Mouse (Mus musculus) neural tube, embryonic 13.5 days (tissue): ENCODE data around the gene Ptprf. TPM values are rescaled to one million over a fixed set of nuclear protein-coding genes. Genes with fewer than 3 reads are reported as not detected.

Source experiments
- ATAC-seq: fragments of 200-750 bp; cut with Nextera tagmentation; 2 replicates; pipeline ENCODE4 v1.8.0; 2017; ENCODE audit warnings: low read depth, mild to moderate bottlenecking, moderate TSS enrichment, moderate library complexity
- H3K27ac ChIP-seq: fragments of 300-500 bp; sonication (generic); replicated peaks from 2 replicates; pipeline ENCODE4 v1.5.1; 2015; ENCODE audit warnings: moderate library complexity, mild to moderate bottlenecking, inconsistent platforms
- H3K27me3 ChIP-seq: fragments of 300-500 bp; sonication (generic); 2 replicates; pipeline ENCODE4 v1.6.1; 2015; ENCODE audit warnings: mild to moderate bottlenecking, inconsistent platforms
- H3K36me3 ChIP-seq: fragments of 300-500 bp; sonication (generic); 2 replicates; pipeline ENCODE4 v1.6.1; 2015; ENCODE audit warnings: mild to moderate bottlenecking, inconsistent platforms
- H3K4me1 ChIP-seq: fragments of 300-500 bp; sonication (generic); replicated peaks from 2 replicates; pipeline ENCODE4 v1.6.1; 2015; ENCODE audit warnings: inconsistent platforms
- H3K4me2 ChIP-seq: fragments of 300-500 bp; sonication (generic); 2 replicates; pipeline ENCODE4 v1.6.1; 2015; ENCODE audit warnings: inconsistent platforms, mild to moderate bottlenecking, moderate library complexity
- H3K4me3 ChIP-seq: fragments of 300-500 bp; sonication (generic); 2 replicates; pipeline ENCODE4 v1.5.1; 2015; ENCODE audit warnings: mild to moderate bottlenecking, inconsistent platforms
- H3K9ac ChIP-seq: fragments of 300-500 bp; sonication (generic); 2 replicates; pipeline ENCODE4 v1.6.1; 2015; ENCODE audit warnings: moderate library complexity, mild to moderate bottlenecking, inconsistent platforms
- H3K9me3 ChIP-seq: fragments of 300-500 bp; sonication (generic); 2 replicates; pipeline ENCODE4 v1.6.1; 2016; ENCODE audit warnings: inconsistent platforms
- WGBS: fragments of 180-500 bp; shearing (Covaris S2); methylation state at CpG from one replicate; pipeline ENCODE4 v1.1.7; 2015; 5-methylcytosine and 5-hydroxymethylcytosine counted together
- microRNA-seq: library from miRNA; unstranded; fragments of <30 nt; microRNA quantifications from one replicate; pipeline ENCODE4, GENCODE M21; 2016
- polyA plus RNA-seq: library from polyadenylated mRNA; unstranded; fragments of >200 nt; fragmentation: Nextera tagmentation; extraction: Ambion mirVana; gene quantifications from 2 replicates; pipeline ENCODE4 v1.2.1, GENCODE M21; 2015

Ptprf gene
- polyA plus RNA-seq, 1 experiment from 2014 or later = 81.1 TPM

DNA sequence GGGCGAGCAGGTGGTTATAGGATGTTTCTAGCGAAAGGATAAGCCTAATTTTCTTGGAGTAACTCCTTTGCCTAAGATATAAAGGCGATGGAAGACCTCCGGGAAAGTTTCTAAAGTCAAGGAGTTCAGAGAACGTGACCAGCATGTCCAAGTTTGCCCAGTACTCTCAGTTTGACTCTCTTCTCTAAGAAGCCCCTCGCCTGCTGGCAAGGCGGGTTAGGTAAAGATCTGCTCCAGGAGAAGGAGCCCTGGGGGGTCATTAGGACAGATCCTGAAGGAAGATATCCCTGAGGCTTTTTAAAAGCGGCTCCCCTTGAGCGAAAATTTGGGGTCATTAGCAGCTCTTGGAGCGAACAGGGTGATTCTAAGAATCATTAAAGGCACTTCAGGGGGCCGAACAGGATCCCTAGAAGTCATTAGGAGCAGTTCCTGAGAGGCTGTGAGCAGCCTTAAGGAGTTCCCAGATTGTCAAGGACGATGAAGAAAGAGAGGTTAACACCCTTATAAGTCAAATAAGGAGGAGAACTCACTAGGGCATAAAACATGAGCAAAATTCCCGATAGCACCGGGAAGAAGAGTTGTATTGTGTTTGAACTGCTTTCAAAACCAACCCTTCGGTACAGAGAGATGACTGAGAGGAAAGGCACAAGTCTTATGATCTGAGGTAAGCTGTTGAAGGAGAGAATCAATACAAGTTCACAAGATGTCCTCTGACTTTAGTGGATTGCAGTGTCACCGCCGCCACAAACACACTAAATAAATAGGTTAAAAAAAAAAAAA lies 110.7 kb downstream of the Ptprf start:
- Histone ChIP-seq H3K27me3 (no peaks in the 10 kb centered on the region), H3K4me1 (peaks cover 26% of the 10 kb centered on the region), H3K36me3 (peaks cover 19% of the 10 kb centered on the region), H3K4me3 (peak overlapping the region; percentile 67), H3K4me2 (peak overlapping the region; percentile 61), H3K9me3 (no peaks in the 10 kb centered on the region), H3K9ac (peak overlapping the region; percentile 60), H3K27ac (peak overlapping the region; percentile 92)
- WGBS = 14% methylated on average over 17 of the region's 17 CpGs
- no peak; the same call in 1 of the 2 replicates for ATAC-seq

GRCm38 (mm10) chr4:118179467-118180300 lies 111.5 kb downstream of the Ptprf start, which contains the start of gene Kdm4a:
Gene Kdm4a, minus strand, starts transcription at chr4:118180043.
- no peaks in the 10 kb centered on the region for H3K9me3 ChIP-seq
- peak within 1 kb of the TSS; percentile 74 for H3K4me2 ChIP-seq
- peaks cover 26% of the 10 kb centered on the region for H3K4me1 ChIP-seq
- ATAC-seq = peak; percentile 100
- H3K4me3 ChIP-seq = peak within 1 kb of the TSS; percentile 67
- H3K36me3 ChIP-seq = peaks cover 27% of the 10 kb centered on the region
- H3K9ac ChIP-seq = peak within 1 kb of the TSS; percentile 82
- under 1% methylated on average over 38 of the region's 38 CpGs for whole genome bisulfite sequencing
- H3K27me3 ChIP-seq = no peaks in the 10 kb centered on the region
- peak within 1 kb of the TSS; percentile 92 for H3K27ac ChIP-seq

DNA sequence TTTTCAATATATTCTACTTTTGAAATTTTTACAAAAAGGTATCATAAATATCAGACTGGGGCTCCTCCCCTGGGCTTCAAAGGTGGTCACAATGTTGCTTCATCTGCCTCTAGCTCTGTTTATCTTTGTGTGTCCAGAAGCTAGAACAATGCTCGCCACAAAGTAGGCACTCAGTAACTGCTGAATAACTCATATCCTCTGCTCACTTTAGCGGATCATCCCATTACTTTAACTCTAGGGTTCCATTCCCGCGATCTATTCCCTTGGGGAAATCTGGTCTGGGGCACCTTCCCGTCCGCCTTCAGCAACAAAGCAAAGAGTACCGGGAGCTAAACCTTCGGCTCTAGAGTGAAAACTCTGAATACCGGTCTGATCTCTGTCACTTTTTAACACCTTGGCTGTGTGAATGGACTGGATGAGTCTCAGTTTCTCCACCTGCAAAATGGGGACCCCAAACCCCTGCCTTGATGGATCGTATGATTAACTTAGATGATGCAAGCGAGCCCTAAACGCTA lies 112.2 kb downstream of the Ptprf start:
- H3K27me3 ChIP-seq = no peaks in the 10 kb centered on the region
- no peaks in the 10 kb centered on the region for H3K9me3 ChIP-seq
- peaks cover 26% of the 10 kb centered on the region for H3K4me1 ChIP-seq
- H3K36me3 ChIP-seq = peaks cover 34% of the 10 kb centered on the region
- peak overlapping the region; percentile 67 for H3K4me3 ChIP-seq
- H3K9ac ChIP-seq = peak overlapping the region; percentile 82
- peak overlapping the region; percentile 92 for H3K27ac ChIP-seq
- peak overlapping the region; percentile 74 for H3K4me2 ChIP-seq
- no peak for ATAC-seq
- 3% methylated on average over 12 of the region's 12 CpGs for WGBS

DNA sequence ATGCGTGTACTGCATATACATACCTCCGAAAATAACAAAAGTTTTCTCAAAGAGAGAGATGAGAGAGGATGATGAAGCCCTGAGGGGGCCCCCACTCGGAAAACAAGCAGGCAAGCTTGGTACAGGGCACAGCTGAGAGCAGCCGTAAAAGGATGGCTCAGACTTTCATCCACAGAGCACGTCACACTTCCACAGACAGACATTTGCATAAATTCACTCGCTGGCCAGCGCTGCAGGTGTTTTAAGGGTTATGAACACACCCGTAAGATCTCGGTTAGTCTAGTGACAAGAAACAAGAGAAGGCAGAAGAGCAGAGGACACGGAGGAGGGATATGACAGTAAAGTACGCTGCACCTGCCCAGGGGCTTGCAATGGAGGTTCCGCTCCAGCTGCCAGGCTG lies 118.7 kb downstream of the Ptprf start:
- peaks cover 99% of the 10 kb centered on the region for H3K36me3 ChIP-seq
- 93% methylated on average over 12 of the region's 12 CpGs for WGBS
- H3K4me1 ChIP-seq = 0 out of 2 replicates have a peak, but pooled peaks cover 7% of the 10 kb centered on the region
- no peak overlapping the region for H3K4me2 ChIP-seq
- no peak for ATAC-seq
- H3K27me3 ChIP-seq = no peaks in the 10 kb centered on the region
- no peak overlapping the region for H3K4me3 ChIP-seq
- no peaks in the 10 kb centered on the region for H3K9me3 ChIP-seq
- no peak overlapping the region for H3K27ac ChIP-seq
- no peak overlapping the region for H3K9ac ChIP-seq

DNA sequence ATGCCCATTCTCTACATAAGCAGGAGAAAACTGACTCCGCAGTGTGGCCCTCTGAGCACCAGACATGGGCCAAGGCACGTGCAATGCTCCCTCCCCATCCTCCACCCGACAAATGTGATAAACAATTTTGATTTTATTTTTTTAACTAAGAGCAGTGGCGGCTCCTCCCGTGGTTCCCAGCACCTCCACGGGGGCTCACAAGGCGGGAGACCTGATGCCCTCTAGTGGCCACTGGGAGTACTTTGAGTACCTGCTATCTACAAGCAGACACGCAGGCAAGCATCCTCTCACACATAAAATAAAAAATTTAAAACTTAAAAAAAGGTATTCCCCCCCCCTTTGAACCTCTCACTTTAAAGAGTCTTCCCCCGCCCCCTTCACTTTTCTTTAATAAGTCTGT lies 120.2 kb downstream of the Ptprf start:
- Histone ChIP-seq H3K36me3 (peaks cover 100% of the 10 kb centered on the region), H3K9ac (no peak overlapping the region), H3K4me2 (no peak overlapping the region), H3K4me1 (no peaks in the 10 kb centered on the region), H3K27me3 (no peaks in the 10 kb centered on the region), H3K9me3 (no peaks in the 10 kb centered on the region), H3K4me3 (no peak overlapping the region), H3K27ac (no peak overlapping the region)
- 81% methylated on average over 9 of the region's 9 CpGs for WGBS
- no peak for ATAC-seq

DNA sequence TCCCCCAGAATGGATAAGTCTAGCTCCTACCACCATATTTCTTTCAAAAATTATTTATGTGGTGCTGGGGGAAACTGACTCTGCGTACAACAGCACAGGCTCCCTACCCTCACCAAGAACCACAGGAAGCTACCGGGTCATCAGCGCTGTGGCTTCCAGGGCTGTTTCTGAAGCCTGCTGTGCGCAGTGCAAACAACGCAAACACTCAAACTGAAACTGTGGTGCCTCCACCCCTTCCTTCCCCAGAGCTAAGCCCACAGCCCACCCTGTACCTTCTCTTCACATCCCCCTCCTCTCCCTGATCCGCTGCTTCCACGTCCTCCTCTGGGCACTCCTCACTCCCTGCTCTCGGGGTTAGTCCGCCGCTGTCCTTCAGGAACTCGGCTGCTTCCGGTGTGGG lies 129.1 kb downstream of the Ptprf start:
- no peak for ATAC-seq
- H3K9ac ChIP-seq = no peak overlapping the region
- peaks cover 95% of the 10 kb centered on the region for H3K36me3 ChIP-seq
- H3K4me1 ChIP-seq = no peaks in the 10 kb centered on the region
- WGBS = 95% methylated on average over 12 of the region's 12 CpGs
- H3K4me3 ChIP-seq = no peak overlapping the region
- H3K27me3 ChIP-seq = no peaks in the 10 kb centered on the region
- no peak overlapping the region for H3K4me2 ChIP-seq
- H3K27ac ChIP-seq = no peak overlapping the region
- no peaks in the 10 kb centered on the region for H3K9me3 ChIP-seq

Small RNA genes within 50 kb of the gene (microRNA-seq; reads per million reads assigned to microRNA genes)
- 1.0 reads per million for gene Mir7226

Other genes with a start within 250 kb of the Ptprf start
- 10.9 and 12.2 TPM in 2 replicates for gene St3gal3, start 156.5 kb downstream of the Ptprf start, polyA plus RNA-seq
- gene Kdm4a, start 111.4 kb downstream of the Ptprf start, polyA plus RNA-seq = 47.3 and 61.0 TPM in 2 replicates
- 7.8 and 9.1 TPM in 2 replicates for gene Szt2, start 117.9 kb upstream of the Ptprf start, polyA plus RNA-seq
- 107 and 119 TPM in 2 replicates for gene Med8, start 117.9 kb upstream of the Ptprf start, polyA plus RNA-seq
- 38.0 and 38.2 TPM in 2 replicates for gene Elovl1, start 136.7 kb upstream of the Ptprf start, polyA plus RNA-seq
- gene Cdc20, start 145.9 kb upstream of the Ptprf start, polyA plus RNA-seq = 47.2 and 54.7 TPM in 2 replicates
- 0.42 and 0.50 TPM in 2 replicates for gene Mpl, start 166.1 kb upstream of the Ptprf start, polyA plus RNA-seq
- 19.3 and 21.0 TPM in 2 replicates for gene Tie1, start 198.7 kb upstream of the Ptprf start, polyA plus RNA-seq
- not detected in 2 replicates for gene 2610528J11Rik, start 235.6 kb upstream of the Ptprf start, polyA plus RNA-seq